Mouse (Mus musculus): ENCODE results near the gene Abhd8. TPM values are rescaled to one million over a fixed set of nuclear protein-coding genes. Genes with fewer than 3 reads are reported as not detected.

Gene Abhd8
- polyA plus RNA-seq, 1 experiment from 2014 or later, result 34.6 TPM

- Histone ChIP-seq H3K4me2 (peak overlapping the region; percentile 94), H3K36me3 (peaks cover 23% of the 10 kb centered on the region), H3K27me3 (peaks cover 22% of the 10 kb centered on the region), H3K9ac (peak overlapping the region; percentile 81; the same call in 1 of the 2 replicates), H3K4me1 (replicated peaks) (peaks cover 14% of the 10 kb centered on the region), H3K4me3 (peak overlapping the region; percentile 74), H3K9me3 (replicated peaks) (no peaks in the 10 kb centered on the region), H3K27ac (peak overlapping the region; percentile 90; the same call in 1 of the 2 replicates)
- 49% methylated on average over 14 of the region's 14 CpGs for WGBS
- ATAC-seq (replicated peaks; ENCODE audit: insufficient number of reproducible peaks, insufficient read depth, low FRiP score, low read depth), result no peak
These were observed 13.9 kb upstream of the Abhd8 start for GRCm38 (mm10) chr8:71477196-71477845.

GRCm38 (mm10) chr8:71476099-71476940 is 12.9 kb upstream of the Abhd8 start:
- WGBS, result under 1% methylated on average over 77 of the region's 121 CpGs
- Histone ChIP-seq H3K27me3 (peaks cover 14% of the 10 kb centered on the region), H3K4me1 (replicated peaks) (peaks cover 15% of the 10 kb centered on the region), H3K4me2 (peak overlapping the region; percentile 94), H3K27ac (peak overlapping the region; percentile 90), H3K9ac (peak overlapping the region; percentile 81), H3K36me3 (peaks cover 30% of the 10 kb centered on the region), H3K9me3 (replicated peaks) (no peaks in the 10 kb centered on the region), H3K4me3 (peak overlapping the region; percentile 74)
- ATAC-seq (replicated peaks; ENCODE audit: insufficient number of reproducible peaks, insufficient read depth, low FRiP score, low read depth), result peak; percentile 72

GRCm38 (mm10) chr8:71475702-71476075 is 12.2 kb upstream of the Abhd8 start:
- 23% methylated on average over 4 of the region's 4 CpGs for WGBS
- no peak for ATAC-seq (replicated peaks; ENCODE audit: insufficient number of reproducible peaks, insufficient read depth, low FRiP score, low read depth)
- peaks cover 9% of the 10 kb centered on the region; the same call in 1 of the 2 replicates for H3K27me3 ChIP-seq
- H3K9me3 ChIP-seq (replicated peaks), result no peaks in the 10 kb centered on the region
- peak overlapping the region; percentile 81 for H3K9ac ChIP-seq
- H3K4me1 ChIP-seq (replicated peaks), result peaks cover 22% of the 10 kb centered on the region
- peak overlapping the region; percentile 74 for H3K4me3 ChIP-seq
- peaks cover 31% of the 10 kb centered on the region for H3K36me3 ChIP-seq
- H3K4me2 ChIP-seq, result peak overlapping the region; percentile 94
- H3K27ac ChIP-seq, result peak overlapping the region; percentile 90

- no peak overlapping the region; the same call in 1 of the 2 replicates for H3K4me2 ChIP-seq
- ATAC-seq (replicated peaks; ENCODE audit: insufficient number of reproducible peaks, insufficient read depth, low FRiP score, low read depth), result no peak
- H3K27ac ChIP-seq, result no peak overlapping the region
- 91% methylated on average over 25 of the region's 25 CpGs for WGBS
- H3K9me3 ChIP-seq (replicated peaks), result no peaks in the 10 kb centered on the region
- H3K4me3 ChIP-seq, result no peak overlapping the region
- H3K4me1 ChIP-seq (replicated peaks), result peaks cover 28% of the 10 kb centered on the region
- peaks cover 31% of the 10 kb centered on the region for H3K36me3 ChIP-seq
- no peak overlapping the region for H3K9ac ChIP-seq
- H3K27me3 ChIP-seq, result 0 out of 2 replicates have a peak, but pooled peaks cover 5% of the 10 kb centered on the region
These were observed 11.6 kb upstream of the Abhd8 start for GRCm38 (mm10) chr8:71474785-71475701.

DNA sequence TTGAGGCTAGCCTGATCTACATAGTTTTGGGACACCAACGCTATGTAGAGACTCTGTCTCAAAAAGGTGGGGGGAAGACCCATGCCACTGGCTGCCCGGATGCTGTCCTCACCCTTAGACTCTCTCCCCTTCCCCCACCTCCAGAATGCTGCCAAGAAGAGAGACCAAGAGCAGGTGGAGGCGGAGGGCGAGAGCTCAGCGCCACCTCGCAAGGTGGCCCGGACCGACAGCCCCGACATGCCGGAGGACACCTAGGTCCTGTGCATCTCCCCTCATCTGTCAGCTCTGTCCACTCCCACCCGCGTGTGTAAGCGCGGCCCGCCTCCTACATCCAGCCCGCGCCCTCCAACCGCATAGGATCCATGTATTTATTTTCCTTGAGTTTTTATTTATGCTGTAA is 10.9 kb upstream of the Abhd8 start:
- 93% methylated on average over 18 of the region's 18 CpGs for WGBS
- no peak overlapping the region for H3K9ac ChIP-seq
- H3K27ac ChIP-seq, result no peak overlapping the region
- H3K4me2 ChIP-seq, result no peak overlapping the region
- no peak overlapping the region for H3K4me3 ChIP-seq
- H3K9me3 ChIP-seq (replicated peaks), result no peaks in the 10 kb centered on the region
- peaks cover 31% of the 10 kb centered on the region for H3K36me3 ChIP-seq
- H3K27me3 ChIP-seq, result 0 out of 2 replicates have a peak, but pooled peaks cover 5% of the 10 kb centered on the region
- ATAC-seq (replicated peaks; ENCODE audit: insufficient number of reproducible peaks, insufficient read depth, low FRiP score, low read depth), result no peak
- peaks cover 34% of the 10 kb centered on the region for H3K4me1 ChIP-seq (replicated peaks)

DNA sequence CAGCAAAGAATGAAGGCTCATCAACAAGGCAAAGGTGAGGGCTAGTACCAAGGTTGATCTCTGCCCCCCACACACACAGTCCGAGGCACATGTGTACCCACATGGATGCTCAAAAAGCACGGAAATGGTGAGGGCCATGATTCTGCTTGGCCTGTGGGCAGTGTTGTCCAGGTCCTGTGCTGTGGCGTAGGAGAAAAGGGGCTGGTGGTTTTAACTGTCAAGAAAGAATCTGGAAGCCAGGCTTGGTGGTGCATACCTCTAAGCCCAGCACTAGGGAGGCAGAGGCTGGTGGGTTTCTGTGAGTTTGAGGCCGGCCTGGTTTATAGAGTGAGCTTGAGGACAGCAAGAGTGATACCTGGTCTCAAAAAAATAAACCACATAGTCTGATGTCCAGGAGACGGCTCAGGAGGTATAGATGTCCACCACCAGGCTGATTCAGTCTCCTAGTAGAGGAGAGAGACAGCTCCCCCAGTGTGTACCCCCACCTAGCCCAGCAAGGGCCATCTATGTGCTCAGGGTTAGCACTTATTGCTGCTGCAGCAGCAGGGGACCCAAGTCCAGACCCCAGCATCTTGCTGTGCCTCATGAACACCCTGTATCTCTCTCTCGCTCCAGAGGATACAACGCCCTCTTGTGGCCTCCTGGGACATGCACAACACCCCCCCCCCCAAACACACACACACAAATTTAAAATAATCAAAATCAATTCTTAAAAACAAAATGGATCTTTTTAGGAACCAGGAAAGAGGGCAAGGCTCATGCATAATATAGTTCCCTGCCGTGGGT is 9.3 kb upstream of the Abhd8 start:
- peaks cover 31% of the 10 kb centered on the region for H3K36me3 ChIP-seq
- no peak overlapping the region for H3K9ac ChIP-seq
- no peak overlapping the region for H3K4me2 ChIP-seq
- H3K9me3 ChIP-seq (replicated peaks), result no peaks in the 10 kb centered on the region
- H3K27ac ChIP-seq, result no peak overlapping the region
- 81% methylated on average over 8 of the region's 8 CpGs for WGBS
- H3K4me1 ChIP-seq (replicated peaks), result peaks cover 34% of the 10 kb centered on the region
- no peak overlapping the region for H3K4me3 ChIP-seq
- H3K27me3 ChIP-seq, result no peaks in the 10 kb centered on the region
- ATAC-seq (replicated peaks; ENCODE audit: insufficient number of reproducible peaks, insufficient read depth, low FRiP score, low read depth), result no peak

- Histone ChIP-seq H3K9me3 (replicated peaks) (no peaks in the 10 kb centered on the region), H3K4me3 (no peak overlapping the region), H3K36me3 (peaks cover 31% of the 10 kb centered on the region), H3K4me2 (no peak overlapping the region), H3K9ac (no peak overlapping the region), H3K27me3 (no peaks in the 10 kb centered on the region), H3K4me1 (replicated peaks) (peaks cover 28% of the 10 kb centered on the region), H3K27ac (no peak overlapping the region)
- no peak for ATAC-seq (replicated peaks; ENCODE audit: insufficient number of reproducible peaks, insufficient read depth, low FRiP score, low read depth)
- WGBS, result 94% methylated on average over 17 of the region's 17 CpGs
These were observed 8.4 kb upstream of the Abhd8 start for GRCm38 (mm10) chr8:71471861-71472260.

GRCm38 (mm10) chr8:71470913-71471255 is 7.4 kb upstream of the Abhd8 start:
- H3K36me3 ChIP-seq, result peaks cover 34% of the 10 kb centered on the region
- H3K4me1 ChIP-seq (replicated peaks), result peaks cover 27% of the 10 kb centered on the region
- H3K9me3 ChIP-seq (replicated peaks), result no peaks in the 10 kb centered on the region
- no peak overlapping the region for H3K4me3 ChIP-seq
- WGBS, result 82% methylated on average over 5 of the region's 5 CpGs
- H3K27me3 ChIP-seq, result no peaks in the 10 kb centered on the region
- H3K9ac ChIP-seq, result no peak overlapping the region
- H3K27ac ChIP-seq, result no peak overlapping the region
- H3K4me2 ChIP-seq, result no peak overlapping the region
- no peak for ATAC-seq (replicated peaks; ENCODE audit: insufficient number of reproducible peaks, insufficient read depth, low FRiP score, low read depth)

DNA sequence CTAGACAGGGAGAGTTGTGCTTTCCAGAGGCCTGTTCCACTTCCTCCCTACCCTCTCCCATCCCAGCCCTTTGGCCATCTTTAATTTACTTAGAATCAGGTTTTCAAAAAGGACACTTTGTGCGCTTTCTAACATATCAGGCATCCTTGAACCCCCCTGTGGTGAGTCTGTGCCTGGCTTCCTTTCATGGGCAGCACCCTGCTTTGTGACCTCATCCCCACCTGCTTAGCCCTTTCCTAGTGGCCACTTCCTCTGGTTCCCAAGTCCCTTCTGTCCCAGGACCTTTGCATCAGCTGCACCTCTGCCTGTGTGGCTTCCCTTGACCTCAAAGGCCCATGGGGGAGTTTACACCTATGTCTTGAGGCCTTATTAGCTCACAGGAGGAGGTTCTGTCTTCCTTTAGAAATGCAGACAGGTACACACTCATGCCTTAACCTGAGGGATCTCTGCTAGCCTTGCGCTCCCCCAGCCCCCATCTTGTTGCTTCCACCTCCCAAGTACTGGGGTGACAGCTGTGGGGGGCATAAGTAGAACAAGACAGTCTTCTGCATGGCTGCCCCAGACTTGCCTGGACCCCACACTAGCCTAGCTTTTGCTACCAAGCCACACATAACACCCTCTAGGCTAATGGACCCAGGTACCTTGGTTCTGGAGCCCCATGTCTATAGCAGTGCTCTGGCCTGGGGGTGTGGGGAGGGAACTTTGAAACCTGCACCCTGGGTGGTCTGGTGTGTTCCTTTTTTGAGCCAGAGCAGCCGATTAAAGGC is 6.9 kb upstream of the Abhd8 start:
- Histone ChIP-seq H3K4me3 (peak overlapping the region; percentile 87), H3K4me1 (replicated peaks) (peaks cover 29% of the 10 kb centered on the region), H3K27ac (no peak overlapping the region), H3K27me3 (no peaks in the 10 kb centered on the region), H3K9me3 (replicated peaks) (no peaks in the 10 kb centered on the region), H3K9ac (peak overlapping the region; percentile 81), H3K4me2 (peak overlapping the region; percentile 93), H3K36me3 (peaks cover 36% of the 10 kb centered on the region)
- no peak for ATAC-seq (replicated peaks; ENCODE audit: insufficient number of reproducible peaks, insufficient read depth, low FRiP score, low read depth)
- 87% methylated on average over 3 of the region's 3 CpGs for WGBS

DNA sequence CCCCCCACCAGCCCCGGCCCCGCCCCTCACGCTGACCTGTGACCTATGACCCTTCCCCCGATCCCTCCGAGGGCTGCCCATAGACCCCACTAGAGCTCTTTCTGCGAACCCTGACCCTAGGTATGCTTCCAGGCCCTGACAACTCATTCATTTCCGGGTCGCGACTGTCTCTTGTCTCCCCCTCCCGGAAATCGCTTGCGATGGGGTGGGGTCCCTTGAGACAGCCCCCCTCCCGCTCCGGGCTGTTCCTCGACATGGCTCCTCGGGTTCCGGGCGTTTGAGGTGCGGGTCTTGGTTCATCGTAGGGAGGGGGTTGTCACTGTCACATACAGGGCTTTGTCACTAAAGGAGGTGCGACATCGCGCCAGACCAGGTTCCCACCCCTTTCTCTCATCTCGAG is 6.0 kb upstream of the Abhd8 start:
- ATAC-seq (replicated peaks; ENCODE audit: insufficient number of reproducible peaks, insufficient read depth, low FRiP score, low read depth), result no peak
- peak overlapping the region; percentile 81 for H3K9ac ChIP-seq
- H3K4me2 ChIP-seq, result peak overlapping the region; percentile 93
- H3K27me3 ChIP-seq, result no peaks in the 10 kb centered on the region
- 1% methylated on average over 24 of the region's 24 CpGs for WGBS
- peak overlapping the region; percentile 72 for H3K27ac ChIP-seq
- no peaks in the 10 kb centered on the region for H3K9me3 ChIP-seq (replicated peaks)
- H3K4me1 ChIP-seq (replicated peaks), result peaks cover 31% of the 10 kb centered on the region
- H3K36me3 ChIP-seq, result peaks cover 28% of the 10 kb centered on the region
- H3K4me3 ChIP-seq, result peak overlapping the region; percentile 87
